Mouse (Mus musculus) induced T-regulatory cell, adult 2 months (primary cell): ENCODE results near the gene Ggta1.
A peak's percentile ranks its signal among the peaks of the same experiment; 100 is the strongest.

Experiments used
- DNase-seq: peaks from one replicate; pipeline ENCODE4 v3.0.0-alpha.2; 2012; ENCODE audit warnings: low read depth

Gene Ggta1

DNA sequence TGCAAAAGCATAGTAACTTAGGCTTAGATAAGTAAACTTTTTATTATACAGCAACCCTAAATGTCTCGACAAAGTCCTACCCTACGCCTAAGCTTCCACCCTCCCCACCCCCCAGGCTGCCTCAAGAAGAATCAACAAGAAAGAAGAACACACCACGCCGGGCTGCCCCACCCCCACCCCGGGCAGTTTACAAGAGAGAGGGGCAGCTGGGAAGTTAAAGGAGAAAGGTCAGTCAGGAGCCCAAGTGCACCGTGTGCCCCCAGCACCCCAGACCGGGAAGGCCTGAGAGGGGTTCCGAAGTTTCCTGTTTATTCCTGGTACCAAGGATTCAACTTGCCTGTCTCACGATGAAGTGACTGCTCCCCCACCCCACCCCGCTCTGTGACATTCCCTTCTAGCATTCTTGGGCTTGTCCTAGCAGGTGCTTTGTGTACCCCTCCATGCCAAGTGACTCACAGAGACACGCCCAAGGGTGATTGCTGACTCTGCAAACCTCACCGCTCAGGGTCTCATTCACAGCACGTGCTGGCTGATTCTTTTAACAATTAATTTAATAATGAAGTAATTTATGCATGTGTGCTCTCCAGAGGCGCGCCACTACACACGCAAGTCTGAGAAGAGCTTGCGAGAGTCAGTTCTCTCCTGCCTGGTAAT lies 27.6 kb upstream of the Ggta1 start:
- DNase-seq: no peak

DNA sequence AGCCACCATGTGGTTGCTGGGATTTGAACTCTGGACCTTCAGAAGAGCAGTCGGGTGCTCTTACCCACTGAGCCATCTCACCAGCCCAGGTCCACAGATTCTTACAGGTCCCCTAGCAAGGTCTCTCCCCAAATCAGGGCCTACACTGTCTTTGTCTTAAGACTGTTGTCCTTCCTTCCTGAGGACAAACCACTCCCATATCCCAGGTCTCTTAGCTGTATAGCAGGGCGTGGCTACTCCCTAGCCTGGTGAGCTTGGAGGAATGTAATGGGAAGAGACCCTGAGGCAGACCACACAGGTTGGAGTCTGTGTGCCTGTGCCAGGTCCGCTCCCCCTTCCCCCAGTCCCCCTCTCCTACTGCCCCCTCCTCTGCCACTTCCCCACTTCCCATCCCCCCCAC lies 24.7 kb upstream of the Ggta1 start:
- no peak for DNase-seq

DNA sequence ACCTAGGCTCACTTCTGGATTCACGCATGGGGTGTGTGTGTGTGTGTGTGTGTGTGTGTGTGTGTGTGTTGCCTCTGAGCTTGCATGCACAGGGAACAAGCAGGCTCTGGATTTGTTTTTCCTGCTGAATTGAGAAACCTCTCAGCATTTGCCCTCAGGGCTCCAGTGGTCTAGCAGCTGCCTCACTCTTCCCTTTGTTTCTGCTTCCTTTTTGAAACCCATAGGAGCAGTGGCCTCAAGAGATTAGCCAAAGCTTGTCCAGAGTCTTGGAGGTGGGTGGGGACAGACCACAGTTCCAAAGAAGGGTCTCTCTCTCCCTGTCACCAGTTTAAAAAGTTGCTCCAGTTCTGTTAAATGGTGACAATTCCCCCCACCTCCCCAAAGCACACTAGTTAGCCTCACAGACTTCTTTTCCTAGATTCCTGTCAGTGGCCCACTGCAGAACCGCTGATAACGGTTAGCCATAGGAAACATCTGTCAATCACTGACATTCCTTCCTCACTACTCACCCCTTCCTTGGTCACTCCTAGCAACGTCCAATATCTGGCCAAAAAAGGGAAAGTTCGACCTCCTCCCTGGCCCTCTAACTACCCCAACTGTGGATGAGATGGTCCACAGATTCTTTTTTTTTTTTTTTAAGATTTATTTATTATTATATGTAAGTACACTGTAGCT lies 24.1 kb upstream of the Ggta1 start:
- no peak for DNase-seq

DNA sequence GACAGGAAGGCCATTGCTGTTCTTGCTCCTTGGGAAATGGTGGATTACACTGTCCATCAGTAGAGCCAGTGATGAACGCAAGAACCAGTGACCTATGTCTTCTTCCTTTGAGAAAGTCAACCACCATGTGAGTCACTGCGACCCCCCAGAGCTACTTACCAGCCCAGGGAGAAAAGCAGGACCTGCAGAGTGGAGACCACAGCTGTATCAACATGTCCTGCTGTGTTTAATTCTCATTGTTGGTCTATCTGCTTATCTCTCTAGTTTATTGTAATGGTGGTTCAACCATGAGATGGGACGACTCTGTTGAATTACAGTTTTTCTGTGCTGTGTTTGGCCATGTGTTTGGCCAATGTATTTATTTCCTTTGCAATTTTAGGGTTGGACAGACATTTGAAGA lies 21.1 kb upstream of the Ggta1 start:
- DNase-seq: no peak

DNA sequence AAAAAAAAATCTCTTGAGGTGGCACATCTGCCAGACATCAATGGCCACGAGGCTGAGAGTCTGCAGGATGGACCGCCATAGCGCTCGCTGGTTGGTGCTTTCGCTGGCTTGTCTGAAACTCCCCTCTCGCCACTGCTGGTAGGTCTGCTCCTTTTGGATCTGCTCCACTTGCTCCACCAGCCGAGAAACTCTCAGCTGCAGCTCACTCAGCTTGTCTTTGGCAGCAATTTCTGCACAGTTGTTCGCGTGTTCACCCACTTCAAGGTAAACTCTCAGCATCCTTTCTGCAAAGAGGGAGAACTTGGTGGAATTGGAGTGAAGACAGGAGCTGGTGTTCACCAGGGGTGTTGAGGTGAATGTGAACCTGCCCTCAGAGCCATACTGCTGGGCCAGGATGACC lies 20.4 kb upstream of the Ggta1 start:
- no peak for DNase-seq

DNA sequence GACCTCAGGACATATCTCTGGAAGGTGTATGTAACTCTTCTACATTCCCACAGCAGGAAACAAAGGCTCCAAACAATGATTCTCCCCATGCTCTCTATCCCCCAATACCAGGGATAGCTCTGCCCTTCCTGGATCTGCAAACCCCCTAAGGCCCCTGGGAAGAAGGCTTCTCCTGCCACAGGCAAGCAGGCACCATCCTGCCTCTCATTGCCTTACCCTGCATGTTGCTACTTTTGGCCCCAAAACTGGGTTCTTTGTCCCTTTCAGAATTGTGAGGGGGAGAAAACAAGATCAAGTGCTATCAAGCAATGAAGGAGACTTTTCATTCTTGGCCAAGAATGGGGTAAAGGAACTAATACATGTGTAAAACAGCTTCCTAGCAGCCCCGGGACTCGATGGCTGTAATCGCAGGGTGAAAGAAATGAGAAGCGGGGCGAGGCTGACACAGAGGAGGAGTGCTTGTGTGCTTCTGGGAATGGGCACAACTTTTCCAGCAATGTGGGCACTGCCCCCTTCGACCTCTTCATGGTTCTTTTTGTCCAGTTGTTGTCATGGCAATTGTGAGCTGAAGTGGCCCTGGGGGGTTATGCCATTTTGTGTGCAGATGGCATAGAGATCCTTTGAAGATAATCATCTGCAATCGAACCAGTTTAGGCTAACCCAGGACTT lies 18.4 kb upstream of the Ggta1 start:
- DNase-seq: no peak

DNA sequence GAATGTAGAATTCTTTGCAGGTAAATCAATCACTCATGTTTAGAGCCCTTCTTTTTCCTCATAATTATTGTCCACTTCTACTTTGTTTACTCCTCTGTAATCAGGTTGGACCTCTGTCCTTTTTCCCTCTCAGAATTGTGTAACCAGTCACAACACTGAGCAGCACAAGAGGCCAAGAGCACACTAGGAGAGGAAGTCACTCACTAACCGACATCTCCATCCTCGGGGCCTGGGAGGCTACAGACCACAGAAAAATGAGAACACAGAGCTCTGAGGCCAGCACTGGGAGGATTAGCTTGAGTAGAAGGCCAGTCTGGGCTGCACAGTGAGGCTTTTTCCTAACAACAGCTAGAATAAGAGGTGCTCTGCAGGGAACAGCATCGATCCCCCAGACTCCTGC lies 17.0 kb upstream of the Ggta1 start:
- no peak for DNase-seq

DNA sequence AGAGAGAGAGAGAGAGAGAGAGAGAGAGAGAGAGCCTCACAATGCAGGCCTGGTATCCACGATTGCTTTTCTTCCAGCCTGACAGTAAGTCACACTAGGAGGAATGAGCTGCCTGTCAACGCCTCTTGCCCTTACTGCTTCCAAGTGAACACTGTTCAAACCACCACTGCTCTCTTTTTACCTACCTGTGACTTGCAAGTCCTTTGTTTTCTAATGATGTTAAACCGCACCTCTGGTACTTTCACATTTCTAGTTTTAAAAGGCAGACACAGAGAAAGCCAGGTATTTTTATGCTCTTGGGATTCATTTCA lies 15.7 kb upstream of the Ggta1 start:
- DNase-seq: no peak

DNA sequence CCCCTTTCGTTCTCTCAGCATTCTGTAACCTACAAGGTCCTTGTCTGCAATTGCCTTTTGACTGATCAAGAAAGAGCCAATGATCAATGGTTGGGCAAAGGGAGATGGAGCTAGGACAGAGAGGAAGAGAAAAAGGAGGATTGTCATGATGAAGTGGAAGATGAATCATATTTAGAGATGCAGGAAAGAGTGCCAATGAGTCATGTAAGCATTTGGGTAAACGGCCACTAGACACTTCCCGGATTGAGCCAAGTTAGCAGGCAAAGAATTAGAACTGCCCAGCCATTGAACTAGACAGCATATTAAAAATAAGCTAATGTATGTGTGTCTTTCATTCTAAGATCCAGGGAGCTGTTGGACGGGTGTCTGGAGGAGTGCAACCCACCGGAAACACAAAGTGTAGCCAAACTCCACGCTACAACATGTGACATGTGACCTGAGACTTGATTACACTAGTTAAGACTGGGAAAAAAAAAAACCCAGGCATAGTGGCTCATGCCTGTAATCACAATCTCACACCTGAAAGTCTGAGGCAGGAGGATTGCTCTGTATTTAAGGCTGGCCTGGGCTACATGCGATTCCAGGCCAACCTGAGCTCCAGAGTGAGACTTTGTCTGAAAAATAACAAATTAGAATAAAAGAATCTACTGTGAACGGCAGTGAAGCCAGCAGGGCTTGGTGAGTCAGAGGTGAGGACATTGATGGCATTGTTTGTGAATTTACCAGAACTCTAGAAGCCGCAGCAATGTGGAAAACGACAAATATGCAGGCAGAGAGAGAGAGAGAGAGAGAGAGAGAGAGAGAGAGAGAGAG lies 15.2 kb upstream of the Ggta1 start:
- no peak for DNase-seq

DNA sequence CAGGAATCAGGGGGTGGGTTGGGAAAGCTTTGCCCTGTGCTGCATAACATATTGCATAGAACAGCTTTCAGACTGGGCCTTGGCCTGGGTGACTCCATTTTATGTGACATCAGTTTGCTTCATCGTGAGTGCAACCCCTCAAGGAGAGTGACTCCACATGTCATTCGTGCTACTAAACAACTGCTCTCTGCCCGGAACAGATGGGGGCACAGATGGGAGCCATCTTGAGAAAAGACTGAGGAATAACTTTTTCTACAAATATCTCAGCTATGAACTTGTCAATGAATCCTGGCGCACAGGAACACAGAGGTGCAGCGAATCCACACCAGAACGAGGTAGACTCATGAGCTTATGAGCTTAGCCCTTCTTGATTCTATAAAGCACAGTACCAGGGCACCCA lies 14.3 kb upstream of the Ggta1 start:
- DNase-seq: no peak

DNA sequence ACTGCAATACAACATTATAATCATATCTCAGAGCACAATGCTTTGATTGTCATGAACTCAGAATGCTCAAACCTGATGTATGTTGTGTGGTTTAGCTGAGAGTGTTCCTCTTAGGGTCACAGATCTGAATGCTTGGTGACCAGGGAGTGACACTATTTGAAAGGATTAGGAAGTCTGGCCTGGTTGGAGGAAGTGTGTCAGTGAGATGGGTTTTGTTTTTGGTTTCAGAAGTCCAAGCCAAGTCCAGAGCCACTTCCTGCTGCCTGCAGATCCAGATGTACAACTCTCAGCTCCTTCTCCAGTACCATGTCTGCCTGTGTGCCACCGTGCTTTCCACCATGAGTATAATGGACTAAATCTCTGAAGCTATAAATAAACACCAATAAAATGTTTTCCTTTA lies 11.9 kb upstream of the Ggta1 start:
- no peak for DNase-seq

DNA sequence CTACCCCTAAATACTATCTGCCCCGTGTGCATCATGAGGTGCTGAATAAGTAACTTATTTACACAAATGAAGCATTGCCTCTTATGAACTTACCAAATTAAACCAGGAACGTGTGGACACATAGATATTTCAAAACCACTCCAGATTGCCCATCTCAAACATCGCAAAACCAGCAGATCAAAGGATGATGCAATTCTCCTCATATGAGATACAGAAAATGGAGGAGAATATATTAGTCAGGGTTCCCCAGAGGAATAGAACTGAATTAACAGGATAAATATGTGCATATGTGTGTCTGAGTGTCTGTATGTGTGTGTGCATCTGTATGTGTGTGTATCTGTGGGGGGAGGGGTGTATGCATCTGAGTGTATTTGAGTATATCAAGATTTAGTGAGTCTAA lies 6.2 kb upstream of the Ggta1 start:
- DNase-seq: no peak

DNA sequence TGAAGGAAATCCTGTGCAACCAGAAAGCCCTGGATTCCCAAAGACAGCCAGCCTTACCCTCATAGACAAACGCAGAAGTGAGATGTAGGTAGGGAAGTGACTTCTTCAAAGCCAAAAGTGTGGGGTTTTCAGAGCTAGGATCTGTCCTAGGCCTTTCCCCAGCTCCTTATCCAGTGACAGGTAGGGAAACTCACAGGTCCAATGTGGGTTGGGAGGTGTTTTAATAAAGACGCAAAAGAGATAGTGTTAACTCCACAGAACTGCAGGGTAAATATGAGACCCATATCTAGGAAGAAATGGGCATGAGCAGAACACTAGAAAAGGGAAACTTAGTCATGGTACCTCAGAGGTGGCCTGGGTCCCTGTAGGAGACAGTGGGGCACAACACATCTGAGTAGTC lies 5.2 kb upstream of the Ggta1 start:
- DNase-seq: no peak

DNA sequence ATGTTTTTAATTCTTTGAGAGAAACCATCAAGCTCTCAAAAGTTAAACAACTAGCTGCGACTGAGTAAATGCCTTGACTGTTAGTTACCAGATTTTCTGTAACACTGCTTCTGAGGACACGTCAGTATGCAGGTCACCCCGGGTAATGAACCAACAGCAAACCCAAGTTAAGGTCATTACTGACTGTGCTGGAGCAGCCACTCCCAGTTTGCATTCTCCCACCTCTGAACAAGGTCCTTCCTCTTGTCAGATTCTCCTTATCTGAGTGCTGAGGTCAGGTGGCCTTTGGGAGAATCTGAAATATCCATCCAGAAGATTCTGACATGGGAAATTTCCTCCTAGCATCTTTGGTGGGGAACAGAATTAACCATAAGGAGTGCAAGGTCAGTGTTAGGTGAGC lies 4.8 kb upstream of the Ggta1 start:
- DNase-seq: no peak

DNA sequence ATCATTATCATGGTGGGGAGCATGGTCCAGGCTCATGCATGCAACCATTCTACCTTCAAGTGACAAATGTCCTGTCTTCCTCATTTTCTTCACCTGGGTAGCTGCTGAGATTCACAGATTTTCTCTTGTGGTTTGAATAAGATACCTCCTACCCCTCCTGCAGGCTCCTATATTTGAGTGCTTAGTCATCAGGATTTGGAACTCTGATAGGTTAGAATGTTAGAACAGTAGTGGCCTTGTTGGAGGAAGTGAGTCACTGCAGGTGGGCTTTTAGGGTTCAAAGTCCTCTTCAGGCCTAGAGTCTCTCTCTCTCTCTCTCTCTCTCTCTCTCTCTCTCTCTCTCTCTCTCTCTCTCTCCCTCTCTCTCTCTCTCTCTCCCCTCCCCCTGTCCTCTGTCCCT lies 2.6 kb upstream of the Ggta1 start:
- DNase-seq: peak; percentile 59

DNA sequence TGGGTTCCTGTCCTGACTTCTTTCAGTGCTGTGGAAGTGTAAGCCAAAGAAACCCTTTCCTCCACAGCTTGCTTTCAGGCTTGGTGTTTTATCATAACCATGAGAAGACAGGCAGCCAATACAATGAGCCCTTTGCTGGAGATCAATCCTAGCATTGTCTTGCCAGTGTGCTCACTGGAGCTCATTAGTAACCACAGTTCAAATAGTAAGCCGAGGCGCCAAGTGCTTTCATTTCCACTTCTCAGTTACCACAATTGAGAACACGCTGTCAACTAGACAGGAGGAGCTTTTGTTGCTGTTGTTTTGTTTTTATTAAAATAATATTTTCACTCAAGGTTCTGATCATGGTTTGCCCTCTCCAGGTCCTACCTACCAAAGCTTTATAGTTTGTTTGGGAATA lies 1.5 kb upstream of the Ggta1 start:
- DNase-seq: peak; percentile 82

DNA sequence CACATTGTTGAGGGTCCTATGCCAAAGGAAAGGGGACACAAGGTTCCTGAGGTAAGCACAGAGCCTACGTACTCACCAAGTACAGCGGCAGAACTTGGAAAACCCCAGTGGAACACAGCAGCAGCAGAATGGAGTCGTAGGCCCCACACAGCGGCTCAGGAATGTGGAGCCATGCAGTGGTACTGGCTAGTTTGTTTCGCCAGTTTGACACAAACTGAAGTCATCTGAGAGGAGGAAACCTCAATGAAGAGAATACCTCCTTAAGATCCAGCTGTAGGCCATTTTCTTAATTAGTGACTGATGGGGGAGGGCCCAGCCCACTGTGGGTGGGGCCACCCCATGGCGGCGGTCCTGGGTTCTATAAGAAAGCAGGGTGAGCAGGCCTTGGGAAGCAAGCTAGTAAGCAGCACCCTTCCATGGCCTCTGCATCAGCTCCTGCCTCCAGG lies 1.1 kb upstream of the Ggta1 start:
- DNase-seq: peak; percentile 75

DNA sequence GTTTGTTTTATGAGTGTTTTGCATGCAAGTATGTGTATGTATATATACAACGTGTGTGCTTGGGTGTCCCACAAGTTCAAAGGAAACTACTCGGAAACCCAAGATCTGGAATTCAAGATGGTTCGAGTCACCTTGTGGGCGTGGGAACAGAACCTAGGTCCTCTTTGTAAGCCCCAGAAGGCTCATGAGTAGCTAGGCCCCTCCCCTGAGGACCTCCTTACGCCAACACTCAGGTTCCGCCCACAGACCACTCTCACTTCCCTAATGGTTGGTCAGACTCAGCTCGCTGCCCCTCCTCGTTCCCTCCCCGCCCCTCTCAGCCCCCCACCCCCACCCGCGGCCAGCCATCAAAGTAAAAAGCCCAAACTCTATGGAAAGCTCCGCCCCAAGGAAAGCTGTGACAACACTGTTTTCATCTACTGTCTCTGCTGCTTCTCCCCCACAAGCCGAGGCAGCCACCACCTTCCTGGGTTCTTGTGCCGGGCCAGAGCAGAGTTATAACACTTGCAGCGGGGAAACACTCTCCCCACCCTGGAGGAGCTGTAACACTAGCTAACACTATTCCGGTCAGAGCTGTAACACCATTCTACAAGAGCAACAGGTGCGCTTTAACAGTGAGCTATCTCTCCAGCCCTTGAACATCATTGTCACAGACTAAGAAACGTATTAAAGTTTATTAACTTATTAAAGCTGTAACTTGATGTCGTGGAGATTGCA lies 499 bp upstream of the Ggta1 start:
- peak; percentile 91 for DNase-seq

DNA sequence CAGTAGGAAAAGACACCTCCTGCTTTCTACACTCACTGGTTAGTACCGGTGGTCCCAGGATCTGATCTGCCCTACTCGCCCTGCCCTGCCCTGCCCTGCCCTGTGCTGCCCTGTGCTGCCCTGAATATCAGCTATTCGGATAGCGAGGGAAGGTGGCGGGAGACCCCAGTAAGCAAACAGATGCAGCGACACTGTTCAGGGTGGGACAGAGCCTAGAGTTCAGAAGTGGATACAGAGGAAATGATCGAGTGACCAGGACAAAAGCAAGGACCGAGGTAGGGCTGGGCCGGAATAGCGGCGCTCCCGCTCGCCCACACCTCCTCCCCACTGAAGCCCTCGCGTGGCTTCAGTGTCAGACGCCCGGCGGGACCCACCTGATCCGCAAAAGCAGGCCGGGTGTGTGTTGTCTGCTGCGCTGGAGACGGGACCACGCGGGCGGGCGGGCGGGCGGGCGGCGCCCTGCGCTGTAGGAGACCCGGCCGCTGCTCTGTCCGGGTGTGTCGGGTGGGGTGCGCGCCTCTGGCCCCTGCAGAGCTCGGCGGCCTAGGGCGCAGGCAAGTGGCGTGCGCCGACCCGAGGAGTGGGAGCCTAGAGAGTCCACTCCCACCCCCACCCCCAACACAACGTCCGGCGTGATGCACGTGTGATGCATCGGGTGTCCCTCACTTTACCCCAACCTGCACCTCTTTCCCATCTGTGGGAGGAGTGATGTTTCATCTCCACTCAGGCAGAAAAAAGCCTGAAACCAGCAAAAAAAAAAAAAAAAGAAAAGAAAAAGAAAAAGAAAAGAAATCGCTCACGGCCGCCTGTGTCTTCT lies 852 bp downstream of the Ggta1 start:
- peak; percentile 64 for DNase-seq

DNA sequence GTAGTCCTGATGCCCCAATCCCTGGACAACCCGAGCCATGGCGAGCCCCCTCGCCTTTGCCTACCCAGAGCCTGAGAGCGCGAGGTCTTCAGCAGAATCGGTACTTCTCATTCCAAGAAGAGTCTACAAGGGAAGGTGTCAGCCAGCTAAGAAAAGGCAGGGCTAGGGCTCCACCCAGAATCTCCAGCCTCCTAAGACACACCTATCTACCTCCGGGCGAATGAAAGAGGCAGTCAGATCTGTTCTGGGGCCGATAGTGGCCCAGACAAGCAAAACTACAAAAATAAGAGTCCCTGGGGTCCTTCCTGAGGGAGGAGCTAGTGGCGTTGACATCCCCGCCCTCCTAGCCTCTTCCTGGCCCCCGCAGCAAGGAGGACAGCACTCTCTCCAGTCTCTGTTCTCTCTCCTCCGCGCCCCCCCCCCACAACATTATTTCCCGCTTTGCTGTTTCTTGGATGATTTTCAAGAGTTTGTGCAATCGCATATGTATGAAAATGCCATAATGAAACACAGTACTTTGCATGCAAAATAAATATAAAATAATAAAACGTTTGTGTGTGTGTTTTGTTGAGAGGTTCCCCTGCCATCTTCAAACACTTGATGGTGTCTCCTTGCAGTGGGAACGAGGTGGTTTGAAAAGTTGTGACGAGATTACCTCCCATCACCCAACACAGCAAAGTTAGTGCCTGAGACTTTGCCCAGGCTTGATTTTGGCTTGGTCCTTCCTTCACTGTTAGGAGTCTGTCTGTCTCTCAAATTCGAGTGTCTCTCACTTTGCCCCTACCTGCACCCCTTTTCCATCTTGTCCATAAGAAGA lies 1.7 kb downstream of the Ggta1 start:
- peak; percentile 93 for DNase-seq
